Mouse (Mus musculus) right cerebral cortex, postnatal 10 days (tissue): ENCODE measurements around the gene Krt33b.

Experiments used
- DNase-seq, 2 experiments: peaks; one replicate each; pipeline ENCODE4 v3.0.0; 2021; ENCODE audit warnings: low spot score in 2 of 2

Gene Krt33b

GRCm38 (mm10) chr11:100029768-100030167, at the start of gene Krt33b:
TSS of gene Krt33b (minus strand) at chr11:100029868.
- no peak for DNase-seq

- no peak for DNase-seq
Observed at GRCm38 (mm10) chr11:100073873-100074272, 44.2 kb upstream of the Krt33b start.

- no peak for DNase-seq
Observed at GRCm38 (mm10) chr11:100067293-100068036, 37.8 kb upstream of the Krt33b start.

DNA sequence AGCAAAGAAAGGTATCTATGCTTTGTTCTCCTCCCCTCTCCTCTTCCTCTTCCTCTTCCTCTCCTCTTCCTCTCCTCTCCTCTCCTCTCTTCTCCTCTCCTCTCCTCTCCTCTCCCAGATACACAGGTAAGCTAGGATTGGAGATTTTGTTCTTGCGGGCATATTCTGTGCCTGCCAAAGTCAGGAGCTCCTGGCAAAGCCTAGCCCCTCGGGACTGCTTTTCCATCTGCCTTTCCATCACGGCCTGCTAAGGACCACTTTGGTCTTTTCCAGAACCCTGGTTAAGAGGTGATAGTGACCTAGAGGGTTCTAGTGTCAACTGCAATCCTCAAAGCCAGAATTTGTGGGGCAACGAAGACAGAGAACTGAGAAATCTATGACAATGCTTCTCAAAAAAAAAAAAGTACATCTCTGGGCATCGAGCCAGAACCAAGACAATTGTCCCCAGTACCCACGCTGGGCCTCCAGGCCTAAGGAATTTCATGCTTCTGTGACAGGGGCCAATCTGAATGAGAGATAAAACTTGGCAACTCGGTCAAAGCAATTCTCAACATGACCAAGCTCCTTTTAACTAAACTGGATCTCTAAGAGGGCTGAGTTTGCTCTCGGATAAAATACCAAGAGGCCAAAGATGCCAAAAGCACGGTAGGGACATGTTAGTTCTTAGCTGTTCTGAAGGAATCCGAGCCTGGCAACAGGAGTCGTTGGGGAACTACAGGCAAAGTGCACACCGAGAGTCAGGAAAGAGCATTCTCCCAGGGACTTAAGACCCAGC, 36.8 kb upstream of the Krt33b start:
- DNase-seq, result no peak

DNA sequence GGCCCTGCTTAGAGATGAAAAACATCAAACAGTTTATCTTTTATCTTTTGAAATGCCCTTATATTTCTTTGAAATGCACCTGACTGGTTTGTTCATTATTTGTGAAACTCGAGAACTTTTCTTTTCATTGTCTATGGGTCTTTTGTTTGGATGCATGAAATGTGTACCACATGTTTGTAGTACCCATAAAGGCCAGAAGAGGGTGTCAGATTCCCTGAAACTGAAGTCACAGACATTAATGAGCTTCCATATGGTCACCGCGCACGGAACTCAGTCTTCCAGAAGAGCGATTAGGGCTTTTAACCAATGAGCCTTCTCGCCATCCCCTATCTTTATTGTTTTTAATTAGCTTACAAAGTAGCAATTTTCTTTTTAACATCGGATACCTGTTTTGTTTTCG, 29.2 kb upstream of the Krt33b start:
- no peak for DNase-seq

DNA sequence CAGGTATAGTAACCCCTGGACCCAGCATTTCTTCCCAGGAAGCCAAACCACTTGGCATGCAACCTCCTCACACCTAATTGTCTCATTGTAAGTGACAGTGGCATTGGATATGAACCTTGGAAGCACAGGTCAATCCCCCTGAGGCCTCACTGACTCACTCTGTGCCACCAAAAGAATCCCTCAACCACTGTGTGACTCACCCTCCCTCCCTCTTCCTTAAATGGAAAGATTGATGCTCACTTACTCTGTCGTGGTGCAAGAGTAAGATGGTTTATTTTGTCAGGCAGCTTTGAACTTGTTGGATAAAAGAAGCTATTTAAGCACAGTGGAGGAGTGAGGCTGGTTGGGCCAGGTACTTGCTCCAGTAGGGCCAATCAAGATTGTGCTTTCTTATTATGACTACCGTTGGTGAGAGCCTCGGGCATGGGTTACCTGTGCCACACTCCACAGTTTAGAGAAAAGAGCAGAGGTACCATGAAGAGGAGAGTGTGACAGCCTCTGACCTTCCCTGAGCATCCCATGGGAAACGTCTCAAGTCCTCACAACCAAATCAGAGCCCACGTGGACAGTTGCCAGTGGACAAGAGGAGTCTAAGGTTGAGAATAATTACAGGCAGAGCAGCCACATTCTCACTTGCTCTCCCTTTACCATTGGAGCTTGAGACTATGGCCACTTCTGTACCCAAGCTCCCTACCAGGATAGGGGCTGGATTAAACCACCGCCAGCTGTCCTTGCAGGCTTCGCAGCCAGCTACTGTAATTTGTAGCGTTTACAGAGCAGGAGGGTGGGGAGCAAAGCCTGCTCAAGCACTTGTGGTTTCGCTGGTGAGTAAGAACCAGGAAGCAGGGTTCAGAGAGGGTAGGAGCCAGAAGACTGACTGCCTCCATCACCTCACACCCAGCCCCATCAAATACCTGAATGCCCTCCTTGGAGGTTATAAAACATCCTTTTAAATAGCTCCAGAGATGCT, 26.3 kb upstream of the Krt33b start:
- no peak for DNase-seq

- DNase-seq, result no peak
Observed at GRCm38 (mm10) chr11:100050451-100050850, 20.8 kb upstream of the Krt33b start, which contains the start of gene Krt31. TSS of gene Krt31 (minus strand) at chr11:100050551.

GRCm38 (mm10) chr11:100047193-100047592, 17.5 kb upstream of the Krt33b start:
- DNase-seq, result no peak

DNA sequence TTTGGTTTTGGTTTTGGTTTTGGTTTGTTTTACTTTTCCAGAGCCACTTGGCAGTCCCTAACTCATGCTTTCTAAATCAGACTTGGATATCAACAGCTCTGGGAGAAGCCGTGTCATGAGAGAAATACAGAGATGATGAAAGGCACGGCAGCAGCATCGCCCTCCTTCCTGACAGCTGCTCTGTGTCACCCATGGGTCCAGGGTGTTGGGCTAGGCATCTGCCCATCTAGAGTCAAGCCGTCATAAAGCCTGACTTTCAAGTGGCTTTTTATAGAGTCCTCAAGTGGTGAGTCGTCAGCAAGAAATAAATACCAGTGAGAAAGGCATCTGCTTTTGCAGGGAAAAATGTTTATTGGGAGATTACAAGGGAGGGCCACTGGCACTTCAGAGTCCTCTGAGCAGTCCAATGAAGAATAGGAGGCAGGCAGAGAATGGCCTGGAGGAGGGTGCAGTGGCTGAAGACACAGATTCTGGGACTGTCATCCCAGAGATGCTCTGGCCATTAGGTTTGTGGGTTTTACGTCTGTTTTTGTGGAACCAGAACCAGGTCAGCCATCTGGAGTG, 16.7 kb upstream of the Krt33b start:
- peak in 1 of 2 experiments; percentile 30 for DNase-seq

DNA sequence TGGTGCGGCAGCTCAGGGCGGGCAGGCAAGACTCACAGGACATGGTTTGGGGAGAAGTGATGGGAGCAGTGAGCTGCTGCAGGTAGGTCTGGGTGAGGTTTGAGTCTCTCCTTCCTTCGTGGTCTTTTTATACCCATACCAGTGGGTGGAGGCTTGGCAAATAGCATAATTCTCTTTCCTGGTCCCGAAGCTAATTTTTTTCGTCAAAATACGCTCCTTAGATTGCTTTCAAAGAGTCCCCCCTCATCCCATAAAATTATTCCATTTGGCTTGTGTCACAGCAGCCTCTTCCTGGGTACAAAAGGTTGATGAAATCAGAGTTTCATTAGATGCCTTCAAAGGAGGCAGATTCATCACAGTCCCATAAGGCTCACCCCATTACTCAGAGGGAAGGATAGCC, 11.8 kb upstream of the Krt33b start, which contains the start of gene Krt34:
Gene Krt34, minus strand, starts transcription at position 101 of the 400 bp plus-strand sequence.
- no peak for DNase-seq

GRCm38 (mm10) chr11:100021438-100021837, 8.2 kb downstream of the Krt33b start:
- DNase-seq, result no peak

- no peak for DNase-seq
Observed at GRCm38 (mm10) chr11:100019466-100019865, 10.2 kb downstream of the Krt33b start.

DNA sequence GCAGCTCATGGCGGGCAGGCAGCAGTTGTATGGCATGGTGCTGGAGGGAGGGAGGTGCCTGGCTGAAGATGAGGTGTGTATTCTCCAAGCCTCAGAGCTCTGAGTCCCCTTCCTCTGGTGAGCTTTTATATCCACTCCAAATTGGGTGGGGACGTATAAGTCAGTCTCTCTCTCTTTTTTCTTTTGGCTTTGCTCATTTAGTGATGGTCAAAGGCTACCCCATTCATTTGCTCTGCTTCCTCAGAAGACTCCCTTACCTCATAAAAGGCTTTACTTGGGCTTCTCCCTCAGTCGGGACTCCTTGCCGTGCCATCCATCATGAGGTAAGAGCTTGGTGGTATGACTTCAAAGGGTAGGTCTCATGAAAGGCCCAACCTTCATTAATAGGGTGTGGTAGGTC, 13.6 kb downstream of the Krt33b start, which contains the start of gene Krt33a:
Gene Krt33a, minus strand, starts transcription at position 101 of the 400 bp plus-strand sequence.
- DNase-seq, result no peak

DNA sequence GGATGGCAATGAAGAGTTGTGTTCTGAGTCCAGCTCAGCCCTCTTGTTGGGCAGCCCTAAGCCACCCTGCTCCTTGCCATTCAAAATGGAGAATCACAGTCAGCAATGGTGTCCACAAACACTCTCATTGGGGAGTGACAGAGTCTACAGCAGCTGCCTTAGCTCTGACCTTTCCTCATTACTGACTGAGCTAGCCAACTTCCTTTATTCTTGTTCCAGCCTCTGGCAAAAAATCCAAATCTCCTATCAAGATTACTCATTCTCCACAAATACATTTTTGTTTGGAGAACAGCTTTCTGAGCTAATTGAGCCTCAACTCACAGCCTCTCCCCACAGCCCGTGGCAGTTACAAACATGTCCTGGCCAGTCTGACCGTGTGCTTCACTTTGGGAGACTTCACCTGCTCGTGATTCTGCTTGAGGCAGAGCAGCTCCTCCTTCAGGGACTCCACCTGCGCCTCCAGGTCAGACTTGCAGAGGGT, 15.9 kb downstream of the Krt33b start:
- no peak for DNase-seq

GRCm38 (mm10) chr11:100010682-100011081, 19.0 kb downstream of the Krt33b start:
- DNase-seq, result no peak

DNA sequence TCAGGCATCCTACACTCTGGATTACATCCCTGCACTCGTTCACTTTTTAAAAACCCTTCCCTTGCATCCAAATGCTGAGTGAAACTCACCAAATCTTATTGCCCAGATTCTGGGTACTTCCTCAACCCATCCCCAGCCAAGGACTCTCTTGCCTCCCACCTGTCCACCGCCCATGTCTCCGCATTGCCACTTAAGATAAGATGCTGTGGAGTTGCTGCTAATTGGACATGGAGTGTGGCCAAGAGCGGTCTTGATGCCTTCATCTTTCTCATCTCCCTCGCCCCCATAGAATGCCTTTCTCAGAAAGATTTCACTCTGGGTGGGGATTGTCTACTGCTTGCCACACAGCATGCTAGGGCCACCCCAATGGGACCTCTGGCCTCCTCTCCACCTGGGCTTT, 21.3 kb downstream of the Krt33b start:
- DNase-seq, result no peak

DNA sequence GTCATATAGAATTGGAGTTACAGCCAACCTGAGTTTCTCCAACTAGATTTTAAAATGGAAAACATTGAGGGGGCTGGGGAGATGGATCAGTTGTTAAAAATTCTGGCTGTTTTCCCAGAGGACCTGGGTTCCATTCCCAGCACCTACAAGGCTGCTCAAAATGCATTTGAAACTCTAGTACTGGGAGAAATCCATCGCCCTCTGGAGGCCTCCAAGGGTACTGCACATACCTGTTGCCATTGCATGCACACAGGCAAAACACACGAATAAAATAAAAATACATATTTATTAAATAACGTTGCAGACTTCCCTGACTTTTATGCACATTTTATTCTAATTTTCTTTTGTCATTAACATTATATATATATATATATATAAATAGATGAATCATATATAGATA, 23.0 kb downstream of the Krt33b start:
- DNase-seq, result no peak

- no peak for DNase-seq
Observed at GRCm38 (mm10) chr11:100005905-100006304, 23.8 kb downstream of the Krt33b start.

DNA sequence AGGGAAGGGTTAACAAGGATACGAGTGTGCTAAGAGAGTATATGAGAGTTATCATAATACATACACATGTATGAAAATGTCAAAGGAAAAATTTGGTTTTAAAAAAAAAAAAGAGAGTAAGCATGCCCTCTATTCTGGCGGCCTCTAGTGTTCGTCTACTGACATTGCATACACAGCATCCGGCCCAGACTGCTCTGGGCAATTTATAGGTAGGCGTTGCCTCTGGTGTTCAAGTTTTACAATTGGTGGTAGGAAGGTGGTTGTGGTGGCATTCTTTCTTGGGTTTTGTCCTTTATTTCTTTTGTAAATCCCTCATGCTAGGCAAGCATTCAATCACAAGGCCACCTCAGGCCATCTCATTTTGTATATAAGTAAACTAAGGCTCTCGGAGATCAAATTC, 24.8 kb downstream of the Krt33b start:
- peak; percentile 70 to 80 for DNase-seq

DNA sequence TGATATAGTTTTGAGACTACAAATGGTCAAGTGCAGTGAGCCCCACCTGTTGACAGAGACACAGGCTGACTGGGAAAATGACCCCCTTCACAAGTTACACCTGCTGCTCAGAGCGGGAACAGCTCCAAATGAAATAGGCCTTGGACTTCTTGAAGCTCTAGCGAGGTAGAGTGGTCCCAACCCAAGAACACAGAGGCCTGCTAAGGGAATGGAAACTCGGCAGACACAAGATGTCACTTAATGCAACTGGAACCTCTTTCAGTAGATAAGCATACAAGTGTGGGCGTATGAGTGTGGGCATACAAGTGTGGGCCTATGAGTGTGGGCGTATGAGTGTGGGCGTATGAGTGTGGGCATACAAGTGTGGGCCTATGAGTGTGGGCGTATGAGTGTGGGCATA, 30.6 kb downstream of the Krt33b start:
- DNase-seq, result no peak

DNA sequence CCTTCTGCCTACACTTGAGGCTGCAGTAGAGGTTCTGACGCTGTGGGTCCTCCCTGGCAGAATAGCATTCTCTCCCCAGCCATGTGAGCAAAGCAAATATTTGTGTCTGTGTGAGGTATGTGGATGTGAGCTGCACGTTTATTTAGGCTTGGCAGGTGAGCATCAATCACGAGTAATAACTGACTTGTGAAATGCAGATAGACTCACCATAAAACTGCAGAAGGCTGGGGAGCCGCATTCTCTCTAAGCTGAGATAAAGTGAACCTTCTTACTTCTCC, 35.3 kb downstream of the Krt33b start:
- DNase-seq, result no peak
